Mouse (Mus musculus): ENCODE data around the gene Dock10.

The Dock10 gene

DNA sequence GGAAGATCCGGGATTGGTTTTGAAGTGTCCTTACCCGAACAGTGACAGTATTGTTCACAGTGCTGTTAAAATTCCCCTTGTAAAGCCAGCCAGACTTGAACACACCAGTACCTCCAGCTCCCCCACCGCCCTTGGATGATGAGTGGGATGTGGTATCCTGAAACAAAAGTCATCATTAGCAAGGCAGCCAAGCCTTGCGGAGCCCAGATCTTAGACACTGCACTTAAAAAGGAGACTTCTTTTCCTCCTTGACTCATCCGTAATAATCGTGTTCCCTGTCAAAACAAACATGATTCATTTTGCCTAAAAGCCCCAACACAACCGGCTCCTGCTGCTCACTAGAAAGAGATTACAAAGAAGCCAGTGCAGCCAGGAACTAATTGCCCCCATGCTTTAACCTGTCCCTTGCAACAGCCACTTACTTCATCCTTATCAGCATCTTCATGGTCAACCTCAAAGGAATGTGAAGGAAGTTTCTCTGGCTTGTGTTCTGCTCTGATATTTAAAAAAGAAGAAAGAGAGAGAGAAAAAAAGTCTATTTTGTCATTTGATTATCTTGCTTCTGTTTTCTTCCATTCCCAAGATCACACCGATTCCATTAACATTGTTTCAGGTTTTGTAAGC, 152.1 kb downstream of the Dock10 start:
- DNase-seq: no peak

DNA sequence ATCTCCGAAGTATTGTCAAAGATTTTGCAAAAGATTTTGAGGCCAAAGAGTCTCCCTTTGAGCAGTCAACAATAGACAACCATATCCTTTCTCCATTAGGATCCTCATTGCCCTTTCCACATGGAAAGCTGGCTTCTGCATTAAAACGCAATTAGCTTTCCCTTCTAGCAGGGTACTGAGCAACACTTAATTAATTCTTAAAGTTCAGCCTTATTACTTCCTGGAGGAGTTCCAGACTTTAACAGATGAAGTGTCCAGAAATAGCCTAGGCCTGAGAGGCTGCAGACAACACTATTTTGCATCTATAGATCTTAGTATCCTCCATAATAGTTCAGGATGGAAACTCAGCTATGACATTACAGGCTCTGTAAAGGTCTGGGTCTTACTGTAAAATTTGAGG, 154.0 kb downstream of the Dock10 start:
- no peak for DNase-seq

DNA sequence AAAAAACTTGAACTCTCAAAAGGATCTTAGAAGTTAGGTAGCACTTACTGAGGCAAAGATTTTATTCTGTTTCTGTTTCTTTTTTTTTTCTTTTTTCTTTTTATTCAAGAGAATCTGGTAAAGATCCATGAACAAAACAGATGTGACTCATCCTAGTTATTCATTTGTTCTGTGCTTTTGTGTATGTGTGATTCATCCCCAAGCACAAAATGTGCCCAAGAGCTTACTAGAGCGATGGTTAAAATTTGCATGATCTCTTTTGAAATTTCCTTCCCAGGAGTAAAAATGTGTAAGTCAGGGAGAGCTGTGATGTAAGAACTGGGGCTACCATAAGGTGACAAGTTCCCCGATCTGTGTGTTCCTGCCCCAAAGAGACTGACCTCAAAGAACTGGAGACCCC, 155.2 kb downstream of the Dock10 start:
- no peak for DNase-seq

DNA sequence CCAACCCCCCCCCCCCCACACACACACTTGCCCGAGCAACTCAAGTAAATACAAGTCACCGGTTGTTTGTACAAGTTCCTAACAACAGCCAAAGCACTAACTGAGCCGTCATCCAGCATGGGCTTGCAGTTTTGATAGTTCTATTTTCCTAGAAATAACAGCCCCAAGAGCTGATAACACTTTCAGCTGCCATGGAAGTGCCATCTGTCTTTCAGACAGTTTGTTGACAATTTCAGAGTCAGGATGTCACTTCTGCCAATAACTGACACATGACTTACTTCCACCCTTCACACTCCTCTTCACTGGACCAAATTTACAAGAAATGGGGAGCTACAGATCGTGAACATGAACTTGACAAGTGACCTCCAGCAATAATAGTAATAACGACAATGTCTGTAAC, 175.0 kb downstream of the Dock10 start:
- DNase-seq: no peak

DNA sequence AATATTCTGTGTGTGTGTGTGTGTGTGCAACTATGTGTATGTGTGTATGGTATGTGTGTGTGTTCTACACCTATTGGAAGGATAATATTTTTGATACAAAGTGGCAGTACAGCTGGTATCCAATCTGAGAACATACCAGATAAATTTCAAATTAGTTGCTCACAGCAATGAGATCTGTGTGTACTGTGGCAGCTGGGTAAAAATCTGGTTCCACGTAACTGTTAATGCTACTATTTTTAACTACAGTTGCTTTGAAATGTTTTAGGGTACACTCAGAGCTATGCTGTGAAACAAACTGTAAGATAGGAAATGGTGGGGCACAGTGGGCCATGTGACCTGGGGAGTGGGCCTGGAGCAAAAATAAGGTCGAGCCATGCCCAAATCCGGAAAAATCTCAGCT, 176.1 kb downstream of the Dock10 start:
- DNase-seq: no peak

DNA sequence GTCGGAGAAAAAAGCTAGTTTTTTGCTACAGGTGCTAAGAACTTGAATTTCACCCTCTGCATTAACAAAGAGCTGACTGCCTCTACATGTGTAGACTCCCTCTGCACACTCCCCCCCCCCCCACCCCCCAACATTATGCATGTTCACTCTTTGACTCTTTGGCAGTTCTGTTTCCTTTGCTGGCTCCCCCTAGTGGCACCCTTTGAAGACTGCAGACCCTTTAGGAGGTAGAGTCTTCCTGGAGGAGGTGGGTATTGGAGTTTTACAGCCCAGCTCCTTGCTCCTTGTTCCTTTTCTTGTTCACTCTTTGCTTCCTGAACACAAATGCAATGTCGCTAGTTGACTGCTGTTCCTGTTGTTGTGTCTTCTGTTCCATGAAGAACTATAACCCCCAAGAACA, 181.4 kb downstream of the Dock10 start:
- DNase-seq: peak in 1 of 2 experiments; percentile 35

DNA sequence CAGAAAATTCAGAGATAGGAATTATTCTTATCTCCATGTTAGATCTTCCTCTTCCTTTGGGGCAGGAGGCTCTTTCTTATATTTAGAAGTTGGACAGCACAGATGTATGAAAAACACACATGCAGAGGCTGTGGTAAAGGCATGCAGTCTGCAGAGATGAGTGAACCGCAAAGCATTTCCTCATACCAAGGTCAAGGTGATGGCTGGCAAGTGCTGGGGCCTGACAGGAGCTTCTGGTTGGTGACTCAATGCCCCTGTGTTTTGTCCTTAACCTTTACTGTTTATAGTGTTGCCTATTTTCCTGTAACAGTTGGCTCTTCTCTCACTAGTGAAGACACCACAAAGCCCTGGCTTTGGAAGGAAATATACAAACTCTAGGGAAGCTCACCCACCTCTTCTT, 201.9 kb downstream of the Dock10 start:
- no peak for DNase-seq

DNA sequence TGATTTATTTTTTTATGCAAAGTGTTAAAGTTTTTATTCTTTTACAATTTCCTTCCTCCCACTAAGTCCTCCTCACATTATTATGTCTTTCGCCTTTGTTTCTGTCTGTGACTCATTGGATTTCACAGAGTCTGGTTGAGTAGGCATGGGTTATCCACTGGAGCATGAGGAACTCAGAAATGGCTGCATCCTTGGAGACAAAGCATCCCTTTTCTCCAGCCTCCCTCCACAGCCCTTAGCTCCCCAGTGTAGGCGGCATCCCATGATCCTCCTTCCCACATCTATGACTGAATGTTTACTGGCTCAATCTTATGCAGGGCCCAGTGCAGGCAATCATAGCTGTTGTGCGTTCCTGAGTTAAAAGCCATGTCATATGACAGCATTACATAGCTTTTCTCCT, 216.8 kb downstream of the Dock10 start:
- no peak for DNase-seq

DNA sequence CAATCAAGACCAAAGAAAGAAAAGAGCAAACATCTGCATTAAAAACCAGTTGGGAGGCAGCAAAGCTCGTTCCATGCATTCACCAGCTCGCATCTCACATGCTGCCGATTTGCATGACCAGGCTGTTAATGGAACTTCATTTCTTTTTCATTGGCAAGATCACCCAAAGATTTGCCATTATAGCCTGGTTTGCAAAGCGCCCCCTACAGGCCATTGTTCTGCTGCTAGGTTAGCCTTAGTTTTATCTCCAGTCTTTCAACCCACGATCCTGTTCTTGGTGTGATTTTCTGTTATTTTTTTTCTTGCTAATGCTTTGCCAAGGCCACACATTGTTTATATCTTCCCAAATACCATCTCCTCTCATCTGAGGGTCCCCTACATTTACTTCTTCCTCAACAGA, 236.1 kb downstream of the Dock10 start:
- DNase-seq: peak in 1 of 2 experiments; percentile 25

DNA sequence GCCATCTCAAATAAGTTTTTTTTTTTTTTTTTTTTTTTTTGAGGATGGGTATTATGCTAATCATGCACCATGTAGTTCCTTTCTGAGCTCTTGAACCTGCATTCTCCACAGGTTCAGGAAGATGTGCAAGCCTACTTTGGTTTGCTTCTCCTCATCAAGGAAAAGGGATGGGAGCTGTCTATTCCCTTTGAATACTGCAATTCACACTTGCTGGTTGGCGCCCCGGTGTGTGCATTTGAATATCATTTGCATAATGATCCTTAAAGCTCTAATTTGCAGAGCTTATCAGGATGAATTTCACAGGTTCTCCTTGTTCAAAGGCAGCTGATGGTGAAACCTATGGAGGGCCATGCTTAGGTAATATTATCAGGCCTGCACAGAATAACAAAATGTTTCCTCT, 237.9 kb downstream of the Dock10 start:
- no peak for DNase-seq

DNA sequence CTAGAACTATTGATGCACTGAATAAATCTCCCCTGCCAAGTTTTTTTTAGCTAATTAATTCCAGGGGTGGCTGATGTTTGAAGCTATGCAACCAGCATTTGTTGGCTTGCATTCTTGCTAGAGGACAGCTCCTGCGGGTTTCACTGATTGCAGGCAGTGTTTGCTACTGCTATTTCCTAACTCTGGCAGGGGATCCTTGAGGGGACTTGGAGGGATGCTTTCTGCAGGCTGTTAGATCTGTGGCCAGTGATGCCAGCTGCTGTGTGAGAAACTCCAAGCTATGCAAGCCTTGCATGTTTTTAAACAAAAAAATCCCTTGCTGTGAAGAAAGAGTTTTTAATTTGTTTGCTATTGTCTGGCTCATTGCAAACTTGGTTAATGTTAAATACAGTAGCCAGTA, 238.4 kb downstream of the Dock10 start:
- no peak for DNase-seq

DNA sequence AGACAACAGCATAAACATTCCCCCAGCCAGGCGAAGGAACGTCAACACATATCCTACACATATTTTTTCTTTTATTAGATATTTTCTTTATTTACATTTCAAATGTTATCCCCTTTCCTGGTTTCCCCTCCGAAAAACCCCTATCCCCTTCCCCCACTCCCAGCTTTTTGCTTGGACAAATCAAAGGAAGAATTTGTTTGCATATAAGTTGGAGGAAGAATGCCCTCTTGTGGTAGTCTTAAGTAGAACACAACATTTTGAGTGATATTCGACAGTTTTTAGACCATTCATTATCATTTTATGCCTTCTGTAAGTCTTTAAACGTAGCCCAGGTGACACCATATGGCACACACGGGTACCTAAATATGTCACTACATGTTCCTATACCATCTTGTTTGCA, 242.5 kb downstream of the Dock10 start:
- DNase-seq: no peak

DNA sequence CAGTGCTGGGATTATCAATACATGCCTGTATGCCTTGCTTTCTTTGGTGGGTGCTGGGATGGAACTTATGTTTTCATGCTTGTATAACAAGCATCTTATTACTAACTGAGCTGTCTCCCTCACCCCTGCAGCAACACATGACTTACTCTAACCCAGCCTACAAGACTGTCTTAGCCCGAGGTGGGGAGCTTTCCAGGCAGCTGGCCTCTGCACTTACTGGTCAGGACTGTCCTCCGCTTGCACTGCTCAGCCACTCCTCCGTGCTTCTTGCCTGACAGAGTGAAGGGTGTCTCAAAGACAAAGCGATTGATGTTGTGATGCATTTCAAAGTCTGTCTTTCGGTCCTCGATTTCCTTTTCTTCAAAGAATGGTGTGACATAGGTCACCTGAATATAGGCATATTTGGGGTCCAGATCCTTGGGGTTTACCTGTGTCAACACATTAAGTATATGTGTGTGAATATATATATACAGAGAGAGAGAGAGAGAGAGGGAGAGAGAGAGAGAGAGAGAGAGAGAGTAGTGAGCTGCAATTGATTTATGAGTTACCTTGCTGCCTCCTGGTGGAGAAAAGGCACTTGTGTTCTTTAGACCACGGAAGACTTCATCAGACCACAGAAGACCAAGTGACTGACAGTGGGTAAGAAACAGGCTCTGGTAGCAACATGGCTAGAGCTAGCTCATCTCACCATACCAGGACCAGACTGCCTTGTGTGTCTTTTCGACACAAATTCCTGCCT, 245.9 kb downstream of the Dock10 start:
- DNase-seq: peak; percentile 7 to 26

DNA sequence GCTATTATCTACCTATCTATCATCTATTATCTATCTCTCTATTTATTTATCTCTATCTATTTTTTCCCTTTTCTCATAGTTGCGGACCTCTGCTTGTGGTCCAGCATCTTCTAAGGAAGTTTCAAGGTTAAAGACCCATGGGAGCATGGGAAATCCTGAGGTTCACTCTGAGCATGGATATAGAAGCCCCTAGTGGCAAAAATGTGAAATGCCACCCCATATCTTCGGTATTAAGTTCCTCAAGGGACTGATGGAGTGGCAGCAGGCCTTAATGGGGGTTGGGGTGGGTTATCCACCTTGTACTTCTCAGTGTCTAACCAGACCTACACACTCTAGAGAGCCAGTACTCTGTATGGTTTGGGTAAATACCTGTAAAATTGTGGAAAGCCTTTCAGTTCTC, 253.6 kb downstream of the Dock10 start:
- DNase-seq: peak; percentile 2 to 5

DNA sequence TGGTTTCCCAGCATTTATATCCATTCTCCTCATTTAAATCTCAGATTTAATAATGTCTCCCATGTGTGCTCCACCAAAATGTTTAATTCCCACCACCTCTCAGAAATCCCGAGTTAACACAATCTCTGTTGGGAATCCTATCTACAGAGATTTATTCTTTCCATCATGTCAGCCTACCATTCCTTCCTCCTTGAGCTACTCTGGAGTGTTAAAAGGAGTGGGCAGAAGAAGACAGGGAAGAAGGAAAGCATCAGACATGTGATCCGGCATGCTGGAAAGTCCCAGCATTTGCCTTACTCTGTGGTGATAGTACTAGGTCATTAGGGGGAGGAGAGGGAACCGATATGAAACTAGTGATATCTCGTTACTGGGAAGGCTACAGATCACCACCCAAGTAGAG, 254.2 kb downstream of the Dock10 start:
- no peak for DNase-seq

DNA sequence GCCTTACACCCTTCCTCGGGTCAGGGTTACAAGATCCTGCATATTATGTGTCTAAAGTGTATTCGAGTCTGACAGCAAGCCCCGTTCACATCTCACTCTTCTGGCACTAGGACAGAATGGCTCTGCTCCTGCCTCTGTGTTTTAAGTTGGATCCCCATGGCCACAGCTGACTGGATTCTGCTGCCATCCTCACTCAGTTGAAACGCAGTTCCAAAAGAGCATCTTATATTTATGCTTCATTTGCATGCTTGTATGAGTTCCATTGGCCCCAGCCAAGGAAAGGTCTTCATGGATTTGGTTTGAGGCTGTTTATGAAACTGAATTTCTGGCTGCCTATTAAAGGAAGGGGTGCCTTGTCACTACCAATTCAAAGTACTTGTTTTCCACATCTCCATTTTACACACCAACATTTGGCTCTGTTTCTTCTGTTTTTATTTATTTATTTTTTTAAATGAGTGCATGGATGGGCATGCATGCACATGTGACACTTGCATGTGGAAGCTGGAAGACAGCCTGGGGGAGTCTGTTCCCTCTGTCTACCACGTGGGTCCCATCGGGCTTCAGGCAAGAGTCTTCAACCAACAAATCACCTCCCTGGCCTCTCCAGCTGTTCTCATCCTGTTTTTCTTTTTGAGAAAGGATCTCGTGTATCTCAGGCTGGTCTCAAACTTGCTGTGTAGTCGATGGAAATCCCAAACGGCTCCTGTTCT, 255.7 kb downstream of the Dock10 start:
- no peak for DNase-seq

DNA sequence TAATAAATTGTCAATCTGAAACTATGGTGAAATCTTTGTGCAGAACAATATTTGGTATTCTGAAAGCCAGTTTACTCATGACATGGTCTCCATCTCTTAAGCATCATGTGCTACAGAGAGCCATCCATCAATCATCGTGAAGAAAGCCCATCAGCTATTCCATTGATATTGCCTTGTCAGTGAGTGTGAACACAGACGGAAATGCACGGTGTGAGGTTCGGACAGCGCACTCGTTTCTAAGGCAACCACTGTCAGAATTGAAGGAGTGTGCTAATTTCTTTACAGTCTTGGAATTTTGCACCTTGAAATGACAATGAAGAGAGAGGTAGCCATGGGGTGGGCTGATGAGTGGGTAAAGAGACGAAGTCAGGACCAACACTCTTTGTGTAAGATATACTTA, 259.1 kb downstream of the Dock10 start:
- DNase-seq: no peak

DNA sequence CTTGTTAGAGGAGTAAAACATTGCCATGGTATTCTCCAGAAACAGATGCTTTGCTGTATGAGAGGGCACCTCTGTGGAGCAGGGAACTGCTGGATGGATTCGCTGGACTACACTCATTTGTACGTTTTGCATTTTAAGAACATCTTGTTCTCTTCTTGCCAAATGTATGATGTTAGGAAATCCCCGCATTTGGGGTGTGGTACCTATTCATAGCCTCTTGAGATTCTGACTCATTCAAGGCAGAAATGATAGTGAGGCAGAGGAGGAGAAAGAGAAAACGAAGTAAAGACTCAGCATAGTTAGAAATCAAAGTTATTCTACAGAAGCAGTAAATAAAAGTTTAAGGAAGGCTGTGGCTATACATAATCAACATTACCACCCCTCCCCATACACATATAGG, 262.0 kb downstream of the Dock10 start:
- no peak for DNase-seq

DNA sequence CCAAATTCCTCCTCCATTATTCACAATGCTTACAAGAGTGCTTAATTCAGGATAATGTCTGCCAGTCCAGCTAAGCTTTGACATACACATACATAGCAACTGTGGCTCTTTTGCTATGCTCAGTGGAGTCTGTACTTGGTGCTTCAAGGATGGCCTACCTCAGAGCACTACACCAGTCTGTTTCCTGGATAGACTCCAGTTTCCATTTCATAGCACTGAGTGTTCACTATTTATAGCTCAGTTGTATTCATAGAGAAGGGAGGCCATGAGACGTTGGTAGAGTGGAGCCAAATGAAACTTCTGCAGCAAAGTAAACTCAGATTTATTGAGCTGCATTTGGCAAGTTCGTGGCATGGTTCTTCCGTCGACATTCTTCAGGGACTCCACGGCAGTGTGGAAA, 274.9 kb downstream of the Dock10 start:
- DNase-seq: no peak

DNA sequence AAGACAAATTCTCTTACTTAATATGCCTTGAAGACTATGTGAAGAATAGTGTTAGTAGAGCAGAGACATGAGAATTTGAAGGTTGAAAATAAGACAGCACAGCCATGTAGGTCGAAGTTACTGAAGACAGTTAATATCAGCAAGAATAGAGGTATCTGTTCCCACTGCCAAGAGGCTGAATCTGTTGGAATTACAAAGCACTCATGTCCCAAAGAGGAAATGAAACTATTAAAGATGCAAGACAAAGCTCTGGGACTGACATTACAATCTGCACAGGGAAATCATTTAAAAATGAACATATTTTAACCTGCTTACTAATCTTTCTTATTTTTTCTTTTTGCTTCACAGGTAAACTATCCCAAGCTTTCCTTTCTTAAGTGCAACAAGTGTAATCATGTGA, 283.4 kb downstream of the Dock10 start:
- DNase-seq: no peak

DNA sequence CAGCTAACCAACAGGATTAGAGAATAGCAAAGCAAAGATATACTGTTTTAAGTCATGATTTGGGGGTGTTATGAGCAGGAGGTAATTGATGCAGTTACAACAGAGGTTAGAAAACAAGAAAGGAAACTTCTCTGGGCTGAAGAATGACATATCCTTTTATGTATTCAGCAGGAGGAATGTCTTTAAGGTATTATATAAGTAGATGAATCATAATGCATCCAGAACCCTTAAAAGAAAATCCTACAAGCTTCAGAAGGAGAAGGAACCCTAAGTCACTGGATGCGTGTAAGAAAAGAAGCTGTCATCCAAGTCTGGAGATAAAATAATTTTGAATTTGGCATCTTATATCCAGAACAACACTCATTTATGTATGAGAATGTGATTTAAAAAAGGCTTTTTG, 285.9 kb downstream of the Dock10 start:
- no peak for DNase-seq

DNA sequence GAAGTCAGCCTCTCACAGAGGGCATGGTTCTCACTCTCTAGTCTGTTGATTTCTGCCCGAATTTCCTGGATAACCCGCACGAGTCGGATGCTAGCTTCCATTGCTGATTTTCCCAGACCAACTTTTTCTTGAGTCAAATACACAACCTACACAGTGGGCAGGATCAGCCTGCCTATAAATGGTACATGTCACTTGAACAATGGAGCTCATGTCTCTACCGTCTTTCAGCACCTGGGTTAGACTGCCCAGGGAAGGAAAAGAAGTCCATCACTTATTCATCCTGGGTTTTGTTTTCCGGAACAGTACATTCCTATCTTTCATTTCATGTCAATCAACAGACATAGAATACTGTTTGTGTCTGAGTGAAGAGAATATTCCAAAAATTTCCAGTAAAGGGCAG, 297.0 kb downstream of the Dock10 start, which contains the start of gene Gm45261:
TSS of gene Gm45261 (minus strand) at position 101 of the 400 bp plus-strand sequence.
- no peak for DNase-seq

DNA sequence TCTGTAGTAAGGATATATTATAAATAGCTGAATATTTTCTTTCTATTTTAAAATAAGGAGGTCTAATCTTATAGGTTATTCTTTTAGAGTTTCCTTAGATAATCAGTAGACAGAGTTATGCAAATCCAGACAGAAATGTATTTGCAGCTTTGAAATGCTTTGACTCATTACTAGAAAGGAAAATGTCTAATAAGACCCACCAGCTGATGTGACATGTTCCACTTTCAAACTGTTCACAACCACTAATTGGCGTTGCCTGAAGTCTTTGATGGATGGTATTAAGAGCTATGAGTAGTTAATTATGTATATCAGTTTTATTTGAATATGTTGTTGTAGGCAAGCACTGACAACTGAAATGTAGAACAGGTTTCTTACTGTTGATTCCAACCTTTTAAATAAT, 298.4 kb downstream of the Dock10 start:
- no peak for DNase-seq

DNA sequence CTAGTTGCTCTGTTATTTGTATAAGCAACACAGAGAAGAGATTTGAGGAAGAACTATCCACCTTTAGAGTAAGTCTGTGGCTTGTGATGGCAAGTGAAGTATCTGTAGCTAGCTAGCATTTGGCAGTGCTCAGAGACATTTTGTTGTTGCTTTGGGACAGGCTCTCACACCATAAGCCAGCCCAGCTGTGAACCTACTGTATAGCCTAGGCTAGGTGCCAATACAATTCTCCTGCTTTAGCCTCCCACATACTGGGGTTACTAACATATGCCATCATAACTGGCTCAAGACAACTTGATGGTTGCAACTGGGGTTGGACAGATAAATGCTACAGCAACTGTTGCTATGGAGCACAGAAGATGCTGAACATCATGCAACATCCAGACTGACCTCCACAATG, 298.9 kb downstream of the Dock10 start:
- DNase-seq: no peak
